9 mouse cellular contexts compared by ENCODE assay signal in genomic region chr3:57815447-57815846, GRCm38 (mm10). TPM values are rescaled to one million over a fixed set of nuclear protein-coding genes. Genes with fewer than 3 reads are reported as not detected.
DNase-seq lines count a peak whose midpoint lies in the region; ATAC-seq and TF ChIP-seq lines count a peak whose summit lies in the region.
"Had no signal": no experiment of that assay in that cellular context is flagged by ENCODE, and none has a peak within 500 bp of the region (broad histone marks: within the 10 kb centered on the region; RNA-seq: fewer than 3 reads in every experiment).

No protein-coding gene starts in this region.

- no peaks in the 10 kb centered on the region for H3K36me3 ChIP-seq in midbrain, embryonic 13.5 days
- no peaks in the 10 kb centered on the region for H3K36me3 ChIP-seq in midbrain, embryonic 15.5 days (replicated peaks)
- no peaks in the 10 kb centered on the region for H3K36me3 ChIP-seq in stomach, postnatal 0 days (ENCODE audit: control insufficient read depth, insufficient read depth, low read length)

- TF ChIP-seq CTCF in stomach, postnatal 0 days (IDR thresholded peaks at IDR 0.05; ENCODE audit: low read depth) = peak; percentile 77

- peak; percentile 14 for DNase-seq in heart, postnatal 4 days
- no peak for DNase-seq in heart, postnatal 25 days (ENCODE audit: low spot score)
- DNase-seq in embryo, embryonic 10.5 days (ENCODE audit: low spot score) = peak; percentile 45
- DNase-seq in stomach, postnatal 0 days (ENCODE audit: low spot score) = no peak
- no peak for DNase-seq in spleen, postnatal 36 days (ENCODE audit: low spot score in 2 of 2)
- DNase-seq in urinary bladder, postnatal 36 days (ENCODE audit: low spot score in 2 of 2) = no peak
- DNase-seq: gastrocnemius, postnatal 36 days had no signal

- H3K27me3 ChIP-seq in midbrain, embryonic 13.5 days = no peaks in the 10 kb centered on the region
- no peaks in the 10 kb centered on the region for H3K27me3 ChIP-seq in midbrain, embryonic 15.5 days (replicated peaks)
- H3K27me3 ChIP-seq in stomach, postnatal 0 days (ENCODE audit: control insufficient read depth, insufficient read depth, low read length) = no peaks in the 10 kb centered on the region

- WGBS in midbrain, embryonic 13.5 days = 85% methylated on average over 6 of the region's 6 CpGs
- 87% methylated on average over 6 of the region's 6 CpGs for WGBS in midbrain, embryonic 15.5 days
- 78% methylated on average over 6 of the region's 6 CpGs for WGBS in stomach, postnatal 0 days

- intact Hi-C loops in heart, postnatal 25 days (cut with DNase I) = loop anchor here (2.0 kb wide), 1 partner anchor 149 kb away; no protein-coding TSS in a partner anchor

- no peak overlapping the region for H3K4me3 ChIP-seq in midbrain, embryonic 13.5 days (replicated peaks)
- no peak overlapping the region for H3K4me3 ChIP-seq in midbrain, embryonic 15.5 days
- H3K4me3 ChIP-seq in stomach, postnatal 0 days (ENCODE audit: low read depth, low read length) = no peak overlapping the region

- H3K4me2 ChIP-seq in midbrain, embryonic 13.5 days (replicated peaks) = no peak overlapping the region
- no peak overlapping the region for H3K4me2 ChIP-seq in midbrain, embryonic 15.5 days
- H3K4me2 ChIP-seq in stomach, postnatal 0 days (replicated peaks; ENCODE audit: low read depth) = no peak overlapping the region

- no peak for TF ChIP-seq EP300 in stomach, postnatal 0 days (optimal IDR thresholded peaks at IDR 0.05)

- no peak overlapping the region for H3K27ac ChIP-seq in midbrain, embryonic 13.5 days
- H3K27ac ChIP-seq in midbrain, embryonic 15.5 days = no peak overlapping the region
- no peak overlapping the region for H3K27ac ChIP-seq in stomach, postnatal 0 days (replicated peaks)

- no peak overlapping the region for H3K9ac ChIP-seq in midbrain, embryonic 13.5 days (replicated peaks)
- H3K9ac ChIP-seq in midbrain, embryonic 15.5 days = no peak overlapping the region
- H3K9ac ChIP-seq in stomach, postnatal 0 days (ENCODE audit: low read length) = no peak overlapping the region

- H3K4me1 ChIP-seq in midbrain, embryonic 13.5 days (replicated peaks) = no peaks in the 10 kb centered on the region
- H3K4me1 ChIP-seq in midbrain, embryonic 15.5 days = no peaks in the 10 kb centered on the region
- H3K4me1 ChIP-seq in stomach, postnatal 0 days (replicated peaks; ENCODE audit: control insufficient read depth, insufficient read depth) = no peaks in the 10 kb centered on the region

- H3K9me3 ChIP-seq in midbrain, embryonic 13.5 days = no peaks in the 10 kb centered on the region
- no peaks in the 10 kb centered on the region for H3K9me3 ChIP-seq in midbrain, embryonic 15.5 days
- H3K9me3 ChIP-seq in stomach, postnatal 0 days (ENCODE audit: control insufficient read depth, low read length) = no peaks in the 10 kb centered on the region

- peak; percentile 30; the same call in 1 of the 2 replicates for ATAC-seq in midbrain, embryonic 13.5 days
- no peak for ATAC-seq in midbrain, embryonic 15.5 days (replicated peaks)
- ATAC-seq in stomach, postnatal 0 days (ENCODE audit: low FRiP score, low TSS enrichment) = no peak

RNA-seq across cellular contexts. Expression of gene Pfn2, which starts 32.4 kb away (rescaled TPM):
- total RNA-seq in heart, postnatal 4 days (2021) = 10 to 100 TPM; 33.1 to 34.7 TPM
- 10 to 100 TPM; 34.3 to 34.7 TPM for total RNA-seq in heart, postnatal 25 days (2021)
- polyA plus RNA-seq in midbrain, embryonic 13.5 days (2015; fragmentation: Nextera tagmentation; extraction: Ambion mirVana) = 503 and 524 TPM in 2 replicates
- 652 and 653 TPM in 2 replicates for polyA plus RNA-seq in midbrain, embryonic 15.5 days (2015; fragmentation: Nextera tagmentation; extraction: Ambion mirVana)
- polyA plus RNA-seq in stomach, postnatal 0 days (2015; fragmentation: Nextera tagmentation; extraction: Ambion mirVana) = 42.5 and 43.5 TPM in 2 replicates

Comparison
In these comparisons a context has a peak if more than half of its experiments do, and no peak if none do; other contexts are left out.
1. DNase-seq: peak in heart, postnatal 4 days (single experiment) and embryo, embryonic 10.5 days (single experiment); none in heart, postnatal 25 days (single experiment), stomach, postnatal 0 days (single experiment), spleen, postnatal 36 days (0 of 2) and urinary bladder, postnatal 36 days (0 of 2).
2. RNA of gene Pfn2, which starts 32.4 kb away (polyA plus RNA-seq): 652 to 653 TPM in midbrain, embryonic 15.5 days and 503 to 524 TPM in midbrain, embryonic 13.5 days; 42.5 to 43.5 TPM in stomach, postnatal 0 days; every median in the first group is over 10 times any median in the second.